ENCODE assay signal across 20 mouse cellular contexts in genomic region chr6:30658619-30659018, GRCm38 (mm10). TPM values are rescaled to one million over a fixed set of nuclear protein-coding genes. Genes with fewer than 3 reads are reported as not detected.
DNase-seq lines count a peak whose midpoint lies in the region; ATAC-seq and TF ChIP-seq lines count a peak whose summit lies in the region.
"Had no signal": no experiment of that assay in that cellular context is flagged by ENCODE, and none has a peak within 500 bp of the region (broad histone marks: within the 10 kb centered on the region; RNA-seq: fewer than 3 reads in every experiment).

No protein-coding gene starts in this region.

- peaks cover 24% of the 10 kb centered on the region for H3K36me3 ChIP-seq in hindbrain, embryonic 10.5 days
- no peaks in the 10 kb centered on the region for H3K36me3 ChIP-seq in hindbrain, embryonic 16.5 days (ENCODE audit: control insufficient read depth, insufficient read depth, low read length)
- H3K36me3 ChIP-seq in lung, postnatal 0 days (ENCODE audit: insufficient read depth, low read length) = no peaks in the 10 kb centered on the region
- H3K36me3 ChIP-seq in limb, embryonic 10.5 days = peaks cover 54% of the 10 kb centered on the region
- H3K36me3 ChIP-seq: hindbrain, embryonic 15.5 days had no signal

- no peak for TF ChIP-seq CTCF in lung, postnatal 0 days (IDR thresholded peaks at IDR 0.05)

- no peak for ATAC-seq in hindbrain, embryonic 16.5 days
- ATAC-seq in lung, postnatal 0 days = peak; percentile 65
- ATAC-seq: forebrain, embryonic 14.5 days; inflammation-experienced regulatory T-cells, adult 6 months had no signal

- H3K9me3 ChIP-seq in hindbrain, embryonic 10.5 days = no peaks in the 10 kb centered on the region
- H3K9me3 ChIP-seq in hindbrain, embryonic 16.5 days (ENCODE audit: control insufficient read depth, low read length) = no peaks in the 10 kb centered on the region
- no peaks in the 10 kb centered on the region for H3K9me3 ChIP-seq in lung, postnatal 0 days (ENCODE audit: low read length)
- no peaks in the 10 kb centered on the region for H3K9me3 ChIP-seq in limb, embryonic 10.5 days (replicated peaks)
- H3K9me3 ChIP-seq: embryonic facial prominence, embryonic 13.5 days; heart, embryonic 12.5 days; hindbrain, embryonic 15.5 days had no signal

- peaks cover 6% of the 10 kb centered on the region; the same call in 1 of the 2 replicates for H3K27me3 ChIP-seq in hindbrain, embryonic 10.5 days (ENCODE audit: insufficient read depth, poor library complexity, severe bottlenecking)
- H3K27me3 ChIP-seq in hindbrain, embryonic 16.5 days (replicated peaks; ENCODE audit: control insufficient read depth, insufficient read depth, low read length) = no peaks in the 10 kb centered on the region
- no peaks in the 10 kb centered on the region for H3K27me3 ChIP-seq in lung, postnatal 0 days (replicated peaks; ENCODE audit: insufficient read depth, low read length)
- no peaks in the 10 kb centered on the region for H3K27me3 ChIP-seq in limb, embryonic 10.5 days (ENCODE audit: low read depth, poor library complexity, severe bottlenecking)
- H3K27me3 ChIP-seq: embryonic facial prominence, embryonic 13.5 days; heart, embryonic 12.5 days; hindbrain, embryonic 15.5 days had no signal

- H3K4me2 ChIP-seq in hindbrain, embryonic 16.5 days (ENCODE audit: low read length) = no peak overlapping the region
- no peak overlapping the region for H3K4me2 ChIP-seq in lung, postnatal 0 days (replicated peaks; ENCODE audit: low read depth, low read length)
- H3K4me2 ChIP-seq: embryonic facial prominence, embryonic 13.5 days; heart, embryonic 12.5 days; hindbrain, embryonic 15.5 days had no signal

- peak overlapping the region; percentile 78 for H3K27ac ChIP-seq in hindbrain, embryonic 10.5 days
- no peak overlapping the region for H3K27ac ChIP-seq in hindbrain, embryonic 16.5 days (ENCODE audit: low read depth, low read length)
- no peak overlapping the region for H3K27ac ChIP-seq in lung, postnatal 0 days (ENCODE audit: low read length)
- H3K27ac ChIP-seq in limb, embryonic 10.5 days = peak overlapping the region; percentile 61; the same call in 1 of the 2 replicates
- H3K27ac ChIP-seq: embryonic facial prominence, embryonic 13.5 days; hindbrain, embryonic 15.5 days had no signal

- peaks cover 74% of the 10 kb centered on the region for H3K4me1 ChIP-seq in hindbrain, embryonic 10.5 days (replicated peaks)
- H3K4me1 ChIP-seq in hindbrain, embryonic 16.5 days (ENCODE audit: control insufficient read depth, insufficient read depth, low read depth, low read length) = peaks cover 21% of the 10 kb centered on the region
- H3K4me1 ChIP-seq in lung, postnatal 0 days (ENCODE audit: insufficient read depth, low read depth, low read length) = peaks cover 4% of the 10 kb centered on the region; the same call in 1 of the 2 replicates
- H3K4me1 ChIP-seq in limb, embryonic 10.5 days = peaks cover 65% of the 10 kb centered on the region

- DNase-seq in hindbrain, embryonic 10.5 days (ENCODE audit: low spot score) = no peak
- DNase-seq in lung, postnatal 0 days (ENCODE audit: low spot score) = peak; percentile 41
- no peak for DNase-seq in lung, postnatal 25 days (ENCODE audit: low spot score)
- DNase-seq in limb, embryonic 10.5 days (ENCODE audit: low spot score) = no peak
- no peak for DNase-seq in spleen, adult 12 weeks (ENCODE audit: low spot score)
- DNase-seq: adrenal gland, postnatal 10 days; cerebellum, adult 11-12 months; cerebellum, adult 9-10 months; cerebellum, postnatal 25 days; gastrocnemius, postnatal 10 days; heart, adult 18-20 months had no signal

- no peak overlapping the region for H3K4me3 ChIP-seq in hindbrain, embryonic 10.5 days
- no peak overlapping the region for H3K4me3 ChIP-seq in hindbrain, embryonic 16.5 days (ENCODE audit: low read length)
- H3K4me3 ChIP-seq in lung, postnatal 0 days (ENCODE audit: low read depth, low read length) = no peak overlapping the region
- no peak overlapping the region for H3K4me3 ChIP-seq in limb, embryonic 10.5 days
- H3K4me3 ChIP-seq: embryonic facial prominence, embryonic 13.5 days; heart, embryonic 12.5 days; hindbrain, embryonic 15.5 days had no signal

- peak; percentile 78 for TF ChIP-seq EP300 in lung, postnatal 0 days (IDR thresholded peaks at IDR 0.05)

- H3K9ac ChIP-seq in hindbrain, embryonic 16.5 days (ENCODE audit: low read depth, low read length) = no peak overlapping the region
- H3K9ac ChIP-seq in lung, postnatal 0 days (replicated peaks; ENCODE audit: low read depth) = no peak overlapping the region
- H3K9ac ChIP-seq: embryonic facial prominence, embryonic 13.5 days; heart, embryonic 12.5 days; hindbrain, embryonic 15.5 days had no signal

- WGBS in hindbrain, embryonic 10.5 days = 58% methylated on average over 9 of the region's 9 CpGs
- 74% methylated on average over 9 of the region's 9 CpGs for WGBS in hindbrain, embryonic 16.5 days
- WGBS in lung, postnatal 0 days = 58% methylated on average over 9 of the region's 9 CpGs
- 71% methylated on average over 9 of the region's 9 CpGs for WGBS in limb, embryonic 10.5 days

RNA-seq across cellular contexts. Expression of gene Cpa1, which starts 19.6 kb away (rescaled TPM):
- 0.14 and 0.16 TPM in 2 replicates for polyA plus RNA-seq in hindbrain, embryonic 10.5 days (2016; fragmentation: Nextera tagmentation; extraction: Ambion mirVana)
- 0.85 and 0.90 TPM in 2 replicates for polyA plus RNA-seq in hindbrain, embryonic 16.5 days (2015; fragmentation: Nextera tagmentation; extraction: Ambion mirVana)
- 8.8 and 11.2 TPM in 2 replicates for polyA plus RNA-seq in lung, postnatal 0 days (2015; fragmentation: Nextera tagmentation; extraction: Ambion mirVana)
- 0.38 TPM in 2 replicates for polyA plus RNA-seq in limb, embryonic 10.5 days (2016; fragmentation: Nextera tagmentation; extraction: Ambion mirVana)
- polyA plus RNA-seq: cortical plate, adult 2 months; frontal cortex, adult 2 months; inflammation-experienced regulatory T-cells, adult 6 months had no signal

RNA-seq across cellular contexts. Expression of gene Cep41, which starts 34.9 kb away (rescaled TPM):
- polyA plus RNA-seq in hindbrain, embryonic 10.5 days (2016; fragmentation: Nextera tagmentation; extraction: Ambion mirVana) = 16.0 and 19.0 TPM in 2 replicates
- 10.4 and 14.1 TPM in 2 replicates for polyA plus RNA-seq in hindbrain, embryonic 16.5 days (2015; fragmentation: Nextera tagmentation; extraction: Ambion mirVana)
- polyA plus RNA-seq in lung, postnatal 0 days (2015; fragmentation: Nextera tagmentation; extraction: Ambion mirVana) = 6.1 and 6.3 TPM in 2 replicates
- 28.8 and 33.1 TPM in 2 replicates for polyA plus RNA-seq in limb, embryonic 10.5 days (2016; fragmentation: Nextera tagmentation; extraction: Ambion mirVana)

RNA-seq across cellular contexts. Expression of gene Cpa5, which starts 47.8 kb away (rescaled TPM):
- 0.08 and 0.44 TPM in 2 replicates for polyA plus RNA-seq in hindbrain, embryonic 10.5 days (2016; fragmentation: Nextera tagmentation; extraction: Ambion mirVana)
- polyA plus RNA-seq in hindbrain, embryonic 16.5 days (2015; fragmentation: Nextera tagmentation; extraction: Ambion mirVana) = 0.09 and 0.12 TPM in 2 replicates
- not detected in 2 replicates for polyA plus RNA-seq in lung, postnatal 0 days (2015; fragmentation: Nextera tagmentation; extraction: Ambion mirVana)
- polyA plus RNA-seq in limb, embryonic 10.5 days (2016; fragmentation: Nextera tagmentation; extraction: Ambion mirVana) = 0.23 and 0.35 TPM in 2 replicates
- polyA plus RNA-seq: frontal cortex, adult 2 months; hindbrain, embryonic 11.5 days; hindbrain, embryonic 15.5 days; inflammation-experienced regulatory T-cells, adult 6 months had no signal

Comparison
In these comparisons a context has a peak if more than half of its experiments do, and no peak if none do; other contexts are left out.
1. H3K27ac ChIP-seq: peak in hindbrain, embryonic 10.5 days (single experiment) and limb, embryonic 10.5 days (single experiment); none in hindbrain, embryonic 16.5 days (single experiment) and lung, postnatal 0 days (single experiment).